Mouse (Mus musculus) lung, postnatal 0 days (tissue): ENCODE measurements around the gene Neu1.

ENCODE experiments used
- CTCF ChIP-seq: IDR thresholded peaks from 2 replicates; pipeline ENCODE4 v1.5.1; 2016; ENCODE audit warnings: antibody characterized with exemption, mild to moderate bottlenecking
- EP300 ChIP-seq: IDR thresholded peaks from 2 replicates; pipeline ENCODE4 v1.6.1; 2016; ENCODE audit warnings: antibody characterized with exemption, mild to moderate bottlenecking, control low read depth

DNA sequence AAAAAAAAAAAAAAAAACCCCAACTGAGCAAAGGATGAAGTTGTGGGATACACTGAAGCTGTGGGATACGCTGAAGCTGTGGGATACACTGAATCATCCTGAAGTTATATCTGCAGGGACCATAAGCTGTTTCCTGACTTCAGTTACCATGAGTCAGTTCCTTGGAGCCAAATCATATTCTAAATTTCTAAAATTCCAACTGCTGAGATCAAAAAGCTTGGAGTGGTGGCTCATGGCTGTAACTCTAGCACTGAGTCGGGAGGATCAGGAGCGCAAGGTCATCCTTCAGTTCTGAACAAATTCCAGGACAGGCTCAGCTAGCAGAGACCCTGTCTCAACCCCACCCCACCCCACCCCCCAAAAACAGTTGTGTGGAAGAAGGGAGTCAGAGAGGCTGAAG, 45.4 kb upstream of the Neu1 start:
- no peak for TF ChIP-seq CTCF
- TF ChIP-seq EP300, result no peak
